Mouse (Mus musculus): ENCODE results near the gene Tgfbr1.

Tgfbr1 gene

GRCm38 (mm10) chr4:47422194-47422593 is 69.2 kb downstream of the Tgfbr1 start:
- DNase-seq (ENCODE audit: low spot score) = no peak

GRCm38 (mm10) chr4:47422946-47423345 is 69.9 kb downstream of the Tgfbr1 start:
- DNase-seq (ENCODE audit: low spot score) = no peak

GRCm38 (mm10) chr4:47424376-47424775 is 71.4 kb downstream of the Tgfbr1 start:
- DNase-seq (ENCODE audit: low spot score) = peak; percentile 65

- DNase-seq (ENCODE audit: low spot score) = no peak
These were observed 72.3 kb downstream of the Tgfbr1 start for GRCm38 (mm10) chr4:47425247-47425830.

GRCm38 (mm10) chr4:47427606-47428005 is 74.6 kb downstream of the Tgfbr1 start:
- DNase-seq (ENCODE audit: low spot score) = no peak

GRCm38 (mm10) chr4:47430557-47430956 is 77.5 kb downstream of the Tgfbr1 start:
- no peak for DNase-seq (ENCODE audit: low spot score)

- DNase-seq (ENCODE audit: low spot score) = no peak
These were observed 78.1 kb downstream of the Tgfbr1 start for GRCm38 (mm10) chr4:47431081-47431480.

- no peak for DNase-seq (ENCODE audit: low spot score)
These were observed 79.7 kb downstream of the Tgfbr1 start for GRCm38 (mm10) chr4:47432766-47433165.

GRCm38 (mm10) chr4:47435131-47435530 is 82.1 kb downstream of the Tgfbr1 start:
- DNase-seq (ENCODE audit: low spot score) = no peak

- no peak for DNase-seq (ENCODE audit: low spot score)
These were observed 82.7 kb downstream of the Tgfbr1 start for GRCm38 (mm10) chr4:47435566-47436360.

- DNase-seq (ENCODE audit: low spot score) = peak; percentile 97
These were observed 84.6 kb downstream of the Tgfbr1 start for GRCm38 (mm10) chr4:47437365-47438340.

- no peak for DNase-seq (ENCODE audit: low spot score)
These were observed 85.9 kb downstream of the Tgfbr1 start for GRCm38 (mm10) chr4:47438956-47439355.

- DNase-seq (ENCODE audit: low spot score) = no peak
These were observed 87.9 kb downstream of the Tgfbr1 start for GRCm38 (mm10) chr4:47440951-47441350.

GRCm38 (mm10) chr4:47448526-47448925 is 95.5 kb downstream of the Tgfbr1 start:
- no peak for DNase-seq (ENCODE audit: low spot score)

- no peak for DNase-seq (ENCODE audit: low spot score)
These were observed 96.1 kb downstream of the Tgfbr1 start for GRCm38 (mm10) chr4:47449116-47449515.

- DNase-seq (ENCODE audit: low spot score) = no peak
These were observed 96.8 kb downstream of the Tgfbr1 start for GRCm38 (mm10) chr4:47449586-47450522.

Data from embryo, embryonic 10.5 days (tissue).